Mouse (Mus musculus) spleen, postnatal 36 days (tissue): ENCODE measurements around the gene Pi4kb.
"Not testable (repeated sequence)": the region's sequence is repeated elsewhere in the genome, so short reads cannot be mapped to it uniquely, and the experiment has no call there.

Experiments
- DNase-seq, 2 experiments: peaks; one replicate each; pipeline ENCODE4 v3.0.0; 2022; ENCODE audit warnings: low spot score in 2 of 2, mixed read lengths in 1 of 2

Gene Pi4kb

DNA sequence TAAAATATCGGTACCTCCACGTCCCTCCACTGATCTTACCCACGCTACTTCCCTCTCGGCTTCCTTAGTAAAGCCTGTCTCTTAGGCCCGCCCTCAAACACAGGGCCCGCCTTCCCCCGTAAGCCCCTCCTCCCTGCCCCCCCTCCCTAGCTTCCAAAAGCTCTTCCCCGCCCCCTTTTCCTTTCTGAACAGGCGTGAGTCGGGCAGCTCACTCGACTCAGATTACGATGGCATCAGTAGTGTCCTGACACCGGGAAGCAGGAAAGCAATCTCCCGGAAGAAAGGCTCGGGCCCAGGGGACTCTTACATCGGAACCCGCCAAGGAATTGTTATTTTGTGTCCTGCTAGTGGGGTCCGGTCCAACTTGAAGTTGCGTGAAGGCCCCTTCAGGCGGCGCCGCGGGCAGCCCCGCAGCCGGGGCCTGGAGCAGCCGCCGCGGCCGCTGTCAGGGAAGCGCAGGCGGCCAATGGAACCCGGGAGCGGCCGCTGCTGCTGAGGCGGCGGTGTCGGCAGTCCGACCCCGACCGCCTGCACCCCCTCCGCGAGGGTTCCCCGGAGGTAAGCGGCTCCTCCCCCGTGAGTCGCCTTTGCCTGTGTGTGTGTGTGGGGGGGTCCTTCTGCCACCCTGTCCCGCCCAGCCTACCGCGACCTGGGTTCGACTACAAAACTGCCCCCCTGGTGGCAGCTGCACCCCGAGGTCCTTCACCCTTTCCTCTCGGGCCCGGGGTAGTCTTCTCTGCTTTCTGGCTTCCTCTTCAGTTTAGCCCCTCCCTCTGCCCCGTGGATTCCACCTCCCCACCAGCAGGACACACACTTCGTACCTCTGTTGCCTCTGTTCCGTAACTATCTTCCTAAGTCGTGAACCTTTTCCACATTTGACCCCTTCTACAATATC is at the start of gene Pi4kb:
TSS of gene Pi4kb (plus strand) at position 204 of the 895 bp plus-strand sequence.
- peak; percentile 86 to 89 for DNase-seq

DNA sequence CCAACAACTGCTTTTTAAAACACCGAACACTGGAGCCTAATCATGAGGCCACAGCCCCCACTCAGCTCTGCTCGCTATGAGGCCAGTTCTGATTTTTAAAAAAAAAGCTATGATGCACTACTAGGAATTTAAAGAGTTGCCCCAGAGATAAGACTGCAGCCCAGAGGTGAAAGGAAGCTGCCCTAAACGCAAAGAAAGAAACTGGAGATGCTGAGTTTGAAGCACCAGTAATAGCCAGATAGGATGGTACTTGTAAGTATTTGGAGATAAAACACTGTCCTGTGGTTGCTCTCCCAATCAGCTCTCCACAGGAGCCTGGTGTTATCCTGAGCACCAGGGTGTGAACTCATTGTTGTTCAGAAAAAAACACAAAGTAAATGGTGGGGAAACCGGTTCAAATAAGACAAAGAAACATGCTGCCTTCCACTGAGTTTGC is 48.2 kb upstream of the Pi4kb start:
- not testable (repeated sequence) for DNase-seq

DNA sequence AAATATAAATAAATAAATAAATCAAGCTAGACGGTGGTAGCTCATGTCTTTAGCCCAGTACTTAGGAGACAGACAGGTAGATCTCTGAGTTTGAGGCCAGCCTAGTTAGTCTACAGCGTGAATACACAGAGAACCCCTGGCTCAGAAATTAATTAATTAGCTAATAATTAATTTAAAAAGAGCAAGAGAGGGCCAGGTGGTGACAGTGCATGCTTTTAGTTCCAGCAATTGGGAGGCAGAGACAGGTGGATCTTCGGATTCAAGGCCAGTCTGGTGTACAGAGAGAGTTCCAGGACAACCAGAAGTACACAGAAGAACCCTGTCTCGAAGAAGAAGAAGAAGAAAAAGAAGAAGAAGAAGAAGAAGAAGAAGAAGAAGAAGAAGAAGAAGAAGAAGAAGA is 45.6 kb upstream of the Pi4kb start:
- DNase-seq: not testable (repeated sequence)

- DNase-seq: not testable (repeated sequence)
Observed at GRCm38 (mm10) chr3:94930386-94931266, 43.9 kb upstream of the Pi4kb start.

GRCm38 (mm10) chr3:94931427-94932082 is 43.0 kb upstream of the Pi4kb start:
- DNase-seq: not testable (repeated sequence)

DNA sequence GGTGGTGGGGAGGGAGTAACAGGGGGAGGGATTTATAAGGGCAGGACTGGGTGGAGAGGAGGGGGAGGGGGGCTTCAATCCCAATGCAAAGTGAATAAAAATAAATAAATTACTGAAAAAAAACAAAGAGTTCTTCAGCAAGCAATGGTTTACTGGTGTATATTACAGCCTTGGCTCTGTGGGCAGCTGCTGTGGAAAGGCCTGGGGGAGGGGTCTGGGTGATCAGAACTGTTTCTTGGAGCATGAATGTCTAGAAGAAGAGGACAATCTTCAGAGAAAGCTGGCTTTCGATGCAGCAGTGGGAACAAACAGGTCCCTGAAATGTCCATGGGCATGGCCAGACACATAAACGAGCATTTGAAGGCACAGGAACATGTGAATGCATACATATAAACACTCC is 42.3 kb upstream of the Pi4kb start:
- not testable (repeated sequence) for DNase-seq

DNA sequence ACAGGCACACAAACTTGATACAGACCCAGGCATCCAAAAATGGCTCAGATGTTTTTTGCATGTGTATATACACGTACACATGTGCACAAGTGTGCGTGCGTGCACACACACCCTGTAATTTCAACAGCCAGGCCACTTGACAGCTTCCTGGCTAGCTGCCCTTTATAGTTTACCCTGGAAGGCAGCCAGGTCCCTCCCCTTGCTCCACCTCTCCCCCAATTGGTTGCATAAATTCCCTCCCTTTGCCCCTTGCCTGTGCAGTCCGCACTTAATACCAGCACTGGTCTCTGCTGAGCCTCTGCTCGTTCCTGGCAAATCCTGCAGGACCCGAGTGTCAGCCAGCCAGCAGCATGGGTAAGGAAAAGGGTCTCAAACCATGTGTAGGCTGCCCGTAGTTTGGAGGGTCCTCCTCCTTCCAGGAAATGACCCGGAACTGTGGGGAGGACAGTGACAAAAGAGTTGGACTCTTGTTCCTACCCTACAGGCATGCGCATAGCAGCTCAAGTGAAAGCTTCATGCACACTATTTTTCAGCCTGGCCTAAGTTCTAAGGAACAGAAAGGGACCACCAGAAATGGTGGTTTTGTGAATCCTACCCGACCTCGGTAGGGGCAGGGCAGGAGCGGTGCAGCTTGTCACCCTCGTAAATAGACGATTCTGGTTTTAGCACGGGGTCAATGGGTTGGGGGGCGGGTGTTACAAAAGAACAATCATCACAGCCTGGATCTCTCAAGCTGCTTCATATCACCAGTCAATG is 41.5 kb upstream of the Pi4kb start, which contains the start of gene Selenbp1:
TSS of gene Selenbp1 (plus strand) at position 248 of the 756 bp plus-strand sequence.
- DNase-seq: peak; percentile 71 to 77

- not testable (repeated sequence) for DNase-seq
Observed at GRCm38 (mm10) chr3:94933604-94934003, 40.9 kb upstream of the Pi4kb start.

GRCm38 (mm10) chr3:94934564-94934963 is 40.0 kb upstream of the Pi4kb start:
- DNase-seq: not testable (repeated sequence)

- not testable (repeated sequence) for DNase-seq
Observed at GRCm38 (mm10) chr3:94935332-94935731, 39.2 kb upstream of the Pi4kb start.

DNA sequence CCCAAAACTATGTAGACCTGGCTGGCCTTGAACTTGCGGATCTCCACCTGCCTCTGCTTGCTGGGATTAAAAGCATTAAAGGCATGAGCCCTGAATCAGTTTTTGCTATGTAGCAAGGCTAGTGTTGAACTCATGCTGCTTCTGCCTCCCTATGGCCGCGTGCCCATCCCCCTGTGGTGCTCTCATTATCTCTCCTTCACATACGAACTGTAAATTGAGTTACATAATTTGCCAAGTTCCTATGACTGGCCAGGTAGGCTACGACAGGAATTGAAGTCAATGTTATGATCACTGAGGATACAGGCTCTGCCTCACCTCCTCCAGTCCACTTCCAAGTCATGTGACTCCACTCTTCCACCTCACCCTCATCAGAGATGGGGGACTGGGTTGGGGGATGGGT is 38.4 kb upstream of the Pi4kb start:
- peak in 1 of 2 experiments; percentile 41 for DNase-seq

DNA sequence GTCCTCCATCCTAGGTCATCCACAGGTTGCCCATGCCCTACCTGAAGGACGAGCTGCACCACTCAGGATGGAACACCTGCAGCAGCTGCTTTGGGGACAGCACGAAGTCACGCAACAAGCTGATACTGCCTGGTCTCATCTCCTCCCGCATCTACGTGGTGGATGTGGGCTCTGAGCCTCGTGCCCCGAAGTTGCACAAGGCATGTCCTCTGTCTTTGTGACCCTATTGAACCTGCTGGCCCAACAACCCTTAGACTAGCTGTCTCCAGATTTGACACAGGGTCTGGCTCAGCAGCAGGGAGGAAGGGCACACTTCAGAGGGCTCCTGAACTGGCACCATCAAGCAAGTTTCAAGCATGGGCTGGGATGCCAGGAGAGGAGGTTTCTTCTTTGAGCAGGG is 37.3 kb upstream of the Pi4kb start:
- DNase-seq: not testable (repeated sequence)

DNA sequence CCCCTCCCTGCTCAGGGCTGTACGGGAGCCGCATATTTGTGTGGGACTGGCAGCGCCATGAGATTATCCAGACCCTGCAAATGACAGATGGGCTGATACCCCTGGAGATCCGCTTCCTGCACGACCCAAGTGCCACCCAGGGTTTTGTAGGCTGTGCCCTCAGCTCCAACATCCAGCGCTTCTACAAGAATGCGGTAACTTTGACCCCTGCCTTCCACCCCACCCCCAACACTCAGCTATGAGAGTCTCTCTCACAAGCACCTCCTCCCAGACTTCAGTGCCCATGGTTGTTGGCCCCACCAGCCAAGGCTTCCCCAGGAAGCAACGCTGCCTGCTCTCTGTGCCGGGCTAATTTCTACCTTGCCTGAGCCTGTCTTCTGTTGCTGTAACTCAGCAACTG is 34.5 kb upstream of the Pi4kb start:
- DNase-seq: not testable (repeated sequence)

DNA sequence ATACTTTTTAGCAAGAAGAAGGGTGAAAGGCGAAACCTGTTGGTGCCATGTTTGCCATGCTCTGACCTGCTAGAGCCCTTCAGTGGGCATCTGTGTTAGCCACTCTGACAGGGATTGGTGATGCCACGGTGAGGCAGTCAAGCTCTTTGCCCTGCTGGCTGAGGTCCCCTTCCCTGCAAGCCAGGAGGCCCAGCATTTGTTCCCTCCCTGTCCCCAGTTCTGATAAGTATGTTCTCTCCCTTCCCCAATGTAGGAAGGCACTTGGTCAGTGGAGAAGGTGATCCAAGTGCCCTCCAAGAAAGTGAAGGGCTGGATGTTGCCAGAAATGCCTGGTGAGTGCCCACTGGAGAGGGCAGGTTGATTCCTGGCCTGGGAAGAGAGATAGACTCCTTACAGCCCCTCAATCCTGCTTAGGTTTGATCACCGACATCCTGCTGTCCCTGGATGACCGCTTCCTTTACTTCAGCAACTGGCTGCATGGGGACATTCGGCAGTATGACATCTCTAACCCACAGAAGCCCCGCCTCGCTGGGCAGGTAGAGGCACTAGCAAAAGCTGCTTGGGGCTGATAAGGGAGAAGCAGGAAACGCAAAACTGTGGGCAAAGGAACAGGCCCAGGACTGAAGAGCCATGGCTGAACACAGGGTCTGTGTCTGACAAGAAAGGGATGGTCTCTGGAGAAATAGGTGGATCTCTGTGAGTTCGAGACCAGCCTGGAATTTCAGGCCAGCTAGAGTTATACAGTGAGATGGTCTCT is 32.1 kb upstream of the Pi4kb start:
- DNase-seq: peak; percentile 61 to 81

- DNase-seq: not testable (repeated sequence)
Observed at GRCm38 (mm10) chr3:94943706-94944105, 30.8 kb upstream of the Pi4kb start.

GRCm38 (mm10) chr3:94948066-94948614 is 26.4 kb upstream of the Pi4kb start:
- DNase-seq: no peak

DNA sequence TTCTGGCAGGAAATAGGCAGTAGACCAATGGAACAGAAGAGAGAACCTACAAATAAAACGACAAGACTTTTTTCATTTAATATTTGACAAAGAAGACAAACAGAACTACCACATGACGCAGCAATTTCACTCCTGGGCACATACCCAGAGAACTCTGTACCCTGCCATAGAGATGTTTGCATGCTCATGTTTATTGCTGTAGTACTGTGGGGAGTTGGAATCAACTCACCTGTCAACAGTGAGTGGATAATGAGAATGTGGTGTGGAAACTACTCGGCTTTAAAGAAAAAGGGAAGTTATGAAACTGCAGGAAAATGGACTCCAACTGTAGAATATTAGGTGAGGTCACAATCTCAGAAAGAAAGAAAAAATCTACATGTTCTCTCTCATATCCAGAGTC is 24.9 kb upstream of the Pi4kb start:
- DNase-seq: no peak

GRCm38 (mm10) chr3:94952806-94953205 is 21.7 kb upstream of the Pi4kb start:
- peak; percentile 79 to 86 for DNase-seq

GRCm38 (mm10) chr3:94953384-94953763 is 21.2 kb upstream of the Pi4kb start:
- DNase-seq: no peak
